Mouse (Mus musculus) layer of hippocampus, postnatal 14 days (tissue): ENCODE data around the gene Ssr2. TPM values are rescaled to one million over a fixed set of nuclear protein-coding genes. Genes with fewer than 3 reads are reported as not detected.
A peak's percentile ranks its signal among the peaks of the same experiment; 100 is the strongest.
"Not testable (repeated sequence)": the region's sequence is repeated elsewhere in the genome, so short reads cannot be mapped to it uniquely, and the experiment has no call there.

ENCODE experiments used
- DNase-seq, 2 experiments: peaks; one replicate each; pipeline ENCODE4 v3.0.0; 2021 to 2022; ENCODE audit warnings: low spot score in 2 of 2, mixed read lengths in 1 of 2
- total RNA-seq, 2 experiments: library from RNA; stranded (reverse); gene quantifications; 2 replicates each; pipeline ENCODE4 v1.2.3; 2021

Gene Ssr2
- total RNA-seq, 2 experiments from 2014 or later = 110 to 120 TPM

GRCm38 (mm10) chr3:88561989-88562388 lies 13.7 kb upstream of the Ssr2 start:
- DNase-seq = no peak

DNA sequence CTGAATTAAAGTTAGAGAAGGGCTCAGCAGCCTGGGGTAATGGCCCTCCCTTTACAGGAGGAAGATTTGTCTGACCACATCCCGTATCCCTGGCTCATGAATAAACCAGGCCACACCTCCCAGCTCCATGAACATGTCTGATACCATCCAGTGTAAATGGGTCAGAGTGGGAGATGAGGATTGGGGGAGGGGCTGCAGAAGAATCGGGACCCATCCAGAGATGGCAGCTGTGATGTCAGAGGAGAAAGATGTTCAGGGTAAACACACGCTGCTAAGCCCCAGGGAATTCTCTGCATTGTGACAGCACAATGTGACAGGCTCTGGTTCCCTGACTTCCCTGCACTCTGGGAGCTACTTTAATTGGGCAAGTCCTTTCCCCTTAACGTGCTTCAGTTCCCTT lies 12.2 kb upstream of the Ssr2 start:
- DNase-seq = no peak

DNA sequence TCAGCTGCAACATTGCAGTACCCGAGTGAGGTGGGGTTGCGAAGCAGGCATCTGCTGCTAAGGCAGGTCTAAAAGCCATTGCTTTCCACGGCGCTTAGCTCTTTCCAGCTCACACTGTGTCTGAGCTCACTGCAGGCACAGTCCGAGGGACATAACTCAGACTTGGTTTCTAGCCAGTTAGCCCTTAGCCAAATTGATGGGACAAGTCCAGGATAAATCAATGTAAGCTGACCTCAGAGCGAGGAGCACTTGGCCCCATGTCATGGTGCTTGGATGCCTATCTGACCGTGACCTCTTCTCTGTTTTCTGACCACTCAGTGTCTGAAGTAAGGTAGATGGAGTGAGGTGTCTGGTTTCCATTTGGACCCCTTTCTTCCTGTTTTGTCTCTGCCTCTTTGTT lies 11.7 kb upstream of the Ssr2 start:
- DNase-seq = no peak

DNA sequence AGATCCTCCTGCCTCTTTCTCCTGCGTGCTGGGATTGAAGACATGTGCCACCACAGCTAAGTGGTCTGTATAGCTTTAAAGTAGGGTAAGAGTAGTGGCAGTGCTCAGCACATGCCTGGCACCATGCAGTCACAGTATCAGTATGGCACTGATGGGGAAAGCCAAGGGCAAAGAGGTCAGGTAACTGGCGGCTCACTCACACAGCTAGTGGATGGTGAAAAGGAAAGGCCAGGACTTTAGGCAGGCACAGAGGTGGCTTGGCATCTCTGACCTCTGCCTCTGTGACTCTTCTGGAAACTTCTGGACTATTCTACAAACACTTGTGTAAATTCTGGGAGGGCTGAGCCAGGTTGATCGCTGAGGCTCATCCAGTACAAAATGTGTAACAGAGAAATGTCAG lies 9.6 kb upstream of the Ssr2 start:
- no peak for DNase-seq

DNA sequence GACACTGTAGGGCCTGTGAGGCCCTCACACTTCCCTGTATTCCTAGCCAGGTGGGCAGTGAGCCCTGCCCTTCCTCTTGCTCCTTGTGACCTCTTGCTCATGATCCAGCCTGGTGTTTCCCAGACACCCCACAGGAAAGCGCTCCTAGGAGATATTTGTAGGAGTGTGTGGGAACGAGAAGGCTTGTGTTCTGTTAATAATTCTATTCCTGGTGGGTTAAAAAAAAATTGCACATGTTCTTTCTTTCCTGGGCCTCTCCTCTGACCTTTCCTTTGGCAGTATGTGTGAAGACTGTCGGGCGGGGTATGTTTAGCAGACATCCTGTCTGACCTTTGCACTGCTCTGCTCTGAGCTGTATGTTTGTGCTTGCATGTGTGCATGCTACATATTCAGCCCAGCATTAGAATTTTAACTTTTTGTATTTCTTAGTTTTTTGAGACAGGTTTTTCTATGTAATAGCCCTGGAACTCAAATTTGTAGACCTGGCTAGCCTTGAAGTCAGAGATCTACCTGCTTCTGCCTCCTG lies 9.1 kb upstream of the Ssr2 start:
- DNase-seq = no peak

- no peak for DNase-seq
Observed at GRCm38 (mm10) chr3:88567892-88568291, 7.8 kb upstream of the Ssr2 start.

- no peak for DNase-seq
Observed at GRCm38 (mm10) chr3:88568615-88569014, 7.1 kb upstream of the Ssr2 start.

DNA sequence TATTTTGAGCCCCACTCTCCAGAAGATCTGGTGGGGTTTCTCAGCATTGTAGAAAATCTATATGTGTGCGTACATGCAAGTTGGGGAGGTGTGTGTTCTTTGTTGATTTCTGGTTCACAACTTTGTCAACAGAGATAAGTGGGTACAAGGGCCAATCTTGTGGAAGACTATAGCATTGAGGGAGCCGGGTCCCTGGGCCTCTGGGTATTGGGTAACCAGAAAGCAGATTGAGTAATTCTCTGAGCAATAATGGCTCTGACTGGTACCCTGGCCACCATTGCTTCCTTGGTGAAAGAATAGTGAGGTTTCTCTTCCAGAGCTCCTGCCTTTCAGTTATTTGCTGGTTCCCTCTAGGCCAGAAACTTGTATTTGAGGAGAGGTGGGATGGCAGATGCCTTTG lies 6.6 kb upstream of the Ssr2 start:
- DNase-seq = no peak

DNA sequence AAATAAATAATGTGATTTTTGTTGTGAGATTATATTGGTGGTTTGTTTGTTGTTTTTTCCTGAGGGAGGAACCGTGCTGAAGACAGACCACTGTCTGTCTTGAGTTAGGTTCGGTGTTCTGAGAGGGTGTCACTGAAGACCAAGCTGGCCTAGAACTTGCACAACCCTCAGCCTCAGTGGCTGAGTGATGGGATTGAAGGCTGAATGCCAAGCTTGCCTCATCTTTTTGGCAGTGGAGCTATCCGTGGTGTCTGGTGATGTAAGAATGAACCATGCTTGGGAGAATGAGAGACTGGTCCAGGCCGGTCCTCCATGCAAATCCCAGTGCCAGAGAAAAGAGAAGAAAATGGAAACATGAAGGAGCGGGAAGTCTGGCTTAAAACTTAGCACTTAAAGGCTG lies 6.0 kb upstream of the Ssr2 start:
- no peak for DNase-seq

- no peak for DNase-seq
Observed at GRCm38 (mm10) chr3:88570341-88570740, 5.3 kb upstream of the Ssr2 start.

DNA sequence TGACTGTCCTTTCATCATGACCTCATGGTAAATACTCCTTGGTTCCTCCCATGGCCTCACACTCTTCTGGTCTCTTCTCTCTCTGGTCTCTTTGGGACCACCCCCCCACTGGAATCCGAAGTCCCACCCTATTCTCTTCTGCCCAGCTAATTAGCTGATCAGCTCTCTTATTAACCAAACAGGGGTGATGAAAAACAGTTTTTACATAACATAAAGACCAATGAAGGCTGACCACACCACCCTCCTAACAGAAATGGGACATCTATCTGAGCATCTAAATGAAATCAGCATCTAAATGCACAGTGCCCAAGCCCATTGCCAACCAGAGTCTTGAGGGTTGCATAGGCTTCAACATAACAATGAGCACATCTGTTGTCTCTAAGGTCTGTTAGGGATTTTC lies 3.8 kb upstream of the Ssr2 start:
- DNase-seq = no peak

DNA sequence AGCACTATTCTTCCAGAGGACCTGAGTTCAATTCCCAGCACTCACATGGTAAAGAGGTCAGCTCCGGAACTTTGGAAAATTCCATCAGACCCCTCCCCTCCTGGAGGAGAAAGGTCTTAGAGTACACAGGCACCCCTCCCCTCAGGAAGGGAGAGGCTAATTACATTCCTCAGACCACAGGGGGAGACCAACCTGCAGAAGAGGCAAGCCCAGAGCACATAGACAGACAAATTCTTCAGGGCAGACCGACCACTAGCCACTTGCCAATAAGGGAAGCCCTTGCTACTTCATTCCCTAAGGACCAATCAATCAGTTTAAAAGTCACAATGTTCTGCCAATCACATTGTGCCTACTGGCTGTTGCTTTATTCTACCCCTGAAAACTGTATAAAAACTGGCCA lies 2.8 kb upstream of the Ssr2 start:
- no peak for DNase-seq

DNA sequence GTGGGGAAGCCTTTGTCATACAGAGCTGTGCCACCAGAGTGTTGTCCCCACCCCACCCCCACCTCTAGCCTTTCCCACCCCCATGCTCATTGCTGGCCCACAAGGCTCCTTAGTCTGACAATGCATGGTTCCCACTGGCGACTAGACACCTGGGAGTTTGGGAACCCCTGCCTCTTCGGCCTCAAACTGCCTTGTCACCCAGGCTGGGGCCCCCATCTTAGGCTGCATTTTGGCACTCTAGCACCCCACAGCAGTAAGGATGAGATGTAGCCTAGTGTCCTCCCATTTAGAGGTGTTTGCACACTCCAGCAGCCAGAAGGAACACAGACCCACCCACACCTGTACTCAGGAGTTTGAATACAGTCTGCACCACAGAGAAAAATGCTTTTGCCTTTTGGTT lies 1.9 kb upstream of the Ssr2 start:
- no peak for DNase-seq

GRCm38 (mm10) chr3:88577846-88578245 lies 2.2 kb downstream of the Ssr2 start:
- not testable (repeated sequence) for DNase-seq

DNA sequence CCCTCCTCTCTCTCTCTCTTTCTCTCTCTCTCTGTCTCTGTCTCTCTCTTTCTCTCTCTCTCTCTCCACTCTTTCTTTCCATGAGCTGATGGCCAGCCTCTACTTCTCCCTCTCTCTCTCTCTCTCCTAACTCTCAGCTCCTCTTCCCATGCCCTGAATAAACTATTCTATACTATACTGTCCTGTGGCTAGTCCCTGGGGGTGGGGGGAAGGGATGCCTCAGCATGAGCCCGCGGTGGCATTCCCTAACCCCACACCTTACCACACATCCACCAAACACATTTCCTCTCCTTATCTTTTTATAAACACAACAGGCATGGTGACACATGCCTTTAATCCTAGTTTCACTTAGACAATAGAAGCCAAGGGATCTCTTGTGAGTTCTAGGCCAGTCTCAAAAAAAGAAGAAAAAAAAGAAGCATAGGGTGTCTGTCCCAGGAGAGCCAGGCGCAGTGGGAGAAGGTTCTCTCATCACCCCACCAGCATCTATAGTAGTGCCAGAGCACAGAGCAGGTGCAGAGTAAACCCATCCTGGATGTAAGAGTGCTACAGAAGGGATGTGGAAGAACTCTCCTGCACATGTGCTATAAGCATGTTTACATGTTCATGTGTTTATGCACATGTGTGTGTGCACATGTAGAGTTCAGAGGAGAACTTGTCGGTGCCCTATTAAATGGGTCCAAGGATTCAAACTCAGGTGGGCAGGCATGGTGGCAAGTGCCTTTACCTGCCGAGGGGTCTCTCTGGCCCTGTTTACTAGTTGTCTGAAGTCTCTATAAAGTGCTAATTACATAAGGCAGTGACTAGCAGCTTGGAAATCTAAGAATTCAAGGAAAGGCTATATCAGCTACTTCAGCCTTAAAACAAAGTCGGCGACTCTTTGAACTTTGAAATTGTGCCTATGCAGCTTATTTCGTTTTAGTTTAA lies 3.1 kb downstream of the Ssr2 start:
- DNase-seq = no peak

- peak; percentile 75 to 86 for DNase-seq
Observed at GRCm38 (mm10) chr3:88579454-88580117, 3.9 kb downstream of the Ssr2 start.

DNA sequence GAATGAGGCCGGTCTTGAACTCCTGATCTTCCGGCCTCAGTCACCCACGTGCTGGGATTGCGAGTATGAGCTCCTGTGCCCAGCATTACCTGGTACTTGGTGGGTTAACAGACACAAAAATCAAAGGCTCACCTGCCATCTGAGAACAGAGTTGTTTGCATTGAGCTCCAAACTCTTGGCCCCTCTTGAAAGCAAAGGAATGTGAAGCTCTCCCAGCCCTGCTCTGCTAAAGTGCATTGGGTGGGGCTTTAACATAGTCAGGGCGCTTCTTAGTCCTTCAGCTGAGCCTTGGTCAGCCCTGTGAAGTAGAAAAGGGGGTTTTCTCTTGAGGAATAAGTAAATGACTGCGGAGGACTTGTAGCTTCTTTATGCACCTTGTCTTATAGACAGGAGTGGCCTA lies 10.1 kb downstream of the Ssr2 start:
- DNase-seq = no peak

GRCm38 (mm10) chr3:88586640-88587039 lies 11.0 kb downstream of the Ssr2 start:
- no peak for DNase-seq

GRCm38 (mm10) chr3:88590246-88590645 lies 14.6 kb downstream of the Ssr2 start:
- no peak for DNase-seq

DNA sequence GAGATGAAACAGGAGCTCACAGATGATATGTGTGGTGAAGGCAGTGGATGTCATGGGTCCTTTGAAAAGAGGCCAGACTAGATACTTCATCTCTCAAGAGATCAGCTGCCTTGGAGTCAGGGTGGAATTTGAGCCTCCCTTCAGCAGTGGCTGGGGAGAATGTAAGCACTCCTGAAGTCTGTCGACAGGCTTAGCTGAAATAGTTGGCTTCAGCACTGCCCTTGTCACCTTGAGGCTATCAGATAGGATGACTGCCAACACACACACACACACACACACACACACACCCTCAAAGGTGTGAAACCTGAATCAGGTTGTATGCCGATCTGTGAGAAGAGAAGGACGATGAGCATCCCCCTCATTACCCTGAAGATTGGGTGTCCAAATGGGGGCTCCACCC lies 15.4 kb downstream of the Ssr2 start:
- DNase-seq = no peak

DNA sequence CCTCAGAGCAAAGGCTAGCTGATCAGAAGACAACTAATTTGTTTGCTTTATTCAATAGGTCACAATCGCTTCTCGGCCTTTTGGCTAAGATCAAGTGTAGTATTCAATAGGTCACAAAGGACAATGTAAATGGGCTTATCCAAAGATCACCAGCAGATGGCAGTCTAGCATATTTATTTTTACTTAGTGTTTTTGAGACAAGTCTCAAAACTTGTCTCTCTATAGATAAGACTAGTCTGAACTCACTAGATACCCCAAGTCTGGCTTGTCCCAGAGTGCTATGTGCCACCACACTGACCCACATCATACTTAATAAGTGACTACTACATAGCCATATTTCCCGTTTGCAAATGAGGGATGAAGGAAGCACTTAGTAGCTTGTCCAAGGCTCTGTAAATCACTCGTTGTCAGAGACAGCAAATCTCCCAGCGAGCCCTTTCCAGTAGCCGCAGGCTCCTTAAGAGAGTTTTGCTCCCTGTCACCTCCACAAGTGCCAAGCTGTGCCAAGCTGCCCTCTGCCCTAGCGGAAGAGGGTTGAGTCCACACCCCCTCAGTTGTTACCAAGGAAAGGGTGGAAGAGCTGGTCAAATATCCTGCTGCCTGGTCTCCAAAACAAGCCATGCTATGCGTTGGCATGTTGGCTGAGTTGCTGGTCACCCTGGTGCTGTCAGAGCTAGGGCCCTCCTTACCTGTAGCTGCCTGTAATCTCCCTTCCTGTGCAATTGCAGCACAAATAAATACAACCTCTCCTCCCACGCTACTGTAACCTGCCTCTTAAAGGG lies 16.5 kb downstream of the Ssr2 start:
- peak in 1 of 2 experiments; percentile 68 for DNase-seq
